Mouse (Mus musculus) left cerebral cortex, postnatal 10 days (tissue): ENCODE measurements around the gene Bmp6. TPM values are rescaled to one million over a fixed set of nuclear protein-coding genes. Genes with fewer than 3 reads are reported as not detected.

Experiments
- DNase-seq, 2 experiments: peaks; one replicate each; pipeline ENCODE4 v3.0.0; 2021 to 2022; ENCODE audit warnings: low spot score in 2 of 2, mixed read lengths in 1 of 2; ENCODE audit errors: extremely low spot score in 1 of 2
- intact Hi-C: fragments of 180-260 bp; cut with DNase I; formaldehyde crosslinking; loops from one replicate; pipeline ENCODE4 v1.15.1; 2025
- total RNA-seq, 2 experiments: library from RNA; stranded (reverse); gene quantifications; 2 replicates each; pipeline ENCODE4 v1.2.3; 2021

The Bmp6 gene
- total RNA-seq, 2 experiments from 2014 or later = 7.3 to 9.2 TPM

GRCm38 (mm10) chr13:38351996-38352395, 7.1 kb downstream of the Bmp6 start:
- DNase-seq = no peak
- intact Hi-C loops = no loop called here

- intact Hi-C loops = no loop called here
These were observed 8.1 kb downstream of the Bmp6 start for GRCm38 (mm10) chr13:38352986-38353385.

GRCm38 (mm10) chr13:38353420-38354255, 8.7 kb downstream of the Bmp6 start:
- intact Hi-C loops = no loop called here
- no peak for DNase-seq

More at GRCm38 (mm10) chr13:38352986-38353385, 8.1 kb downstream of the Bmp6 start:
- DNase-seq = no peak

GRCm38 (mm10) chr13:38354284-38354683, 9.4 kb downstream of the Bmp6 start:
- no peak for DNase-seq
- intact Hi-C loops = no loop called here

GRCm38 (mm10) chr13:38359045-38359444, 14.1 kb downstream of the Bmp6 start:
- intact Hi-C loops = no loop called here
- DNase-seq = no peak

- DNase-seq = no peak
- intact Hi-C loops = no loop called here
These were observed 17.8 kb downstream of the Bmp6 start for GRCm38 (mm10) chr13:38362751-38363150.

- DNase-seq = no peak
- intact Hi-C loops = no loop called here
These were observed 19.0 kb downstream of the Bmp6 start for GRCm38 (mm10) chr13:38363869-38364268.

GRCm38 (mm10) chr13:38369624-38370023, 24.7 kb downstream of the Bmp6 start:
- no peak for DNase-seq
- intact Hi-C loops = no loop called here

- intact Hi-C loops = no loop called here
These were observed 31.2 kb downstream of the Bmp6 start for GRCm38 (mm10) chr13:38376071-38376470.

GRCm38 (mm10) chr13:38377355-38377754, 32.4 kb downstream of the Bmp6 start:
- intact Hi-C loops = no loop called here
- no peak for DNase-seq

More at GRCm38 (mm10) chr13:38376071-38376470, 31.2 kb downstream of the Bmp6 start:
- no peak for DNase-seq

- intact Hi-C loops = no loop called here
- no peak for DNase-seq
These were observed 34.9 kb downstream of the Bmp6 start for GRCm38 (mm10) chr13:38379806-38380205.

- peak in 1 of 2 experiments; percentile 24 for DNase-seq
- intact Hi-C loops = no loop called here
These were observed 41.2 kb downstream of the Bmp6 start for GRCm38 (mm10) chr13:38386035-38386559.

GRCm38 (mm10) chr13:38387453-38388040, 42.6 kb downstream of the Bmp6 start:
- no peak for DNase-seq
- intact Hi-C loops = no loop called here

- intact Hi-C loops = no loop called here
- DNase-seq = no peak
These were observed 48.5 kb downstream of the Bmp6 start for GRCm38 (mm10) chr13:38393444-38393843.

GRCm38 (mm10) chr13:38395026-38395425, 50.1 kb downstream of the Bmp6 start:
- intact Hi-C loops = no loop called here
- DNase-seq = no peak

GRCm38 (mm10) chr13:38397007-38397545, 52.2 kb downstream of the Bmp6 start:
- intact Hi-C loops = no loop called here
- no peak for DNase-seq

GRCm38 (mm10) chr13:38398658-38399057, 53.8 kb downstream of the Bmp6 start:
- DNase-seq = no peak
- intact Hi-C loops = no loop called here

GRCm38 (mm10) chr13:38400662-38401061, 55.8 kb downstream of the Bmp6 start:
- intact Hi-C loops = no loop called here
- no peak for DNase-seq

GRCm38 (mm10) chr13:38407611-38408315, 62.9 kb downstream of the Bmp6 start:
- DNase-seq = no peak
- intact Hi-C loops = no loop called here
